Comparison of ENCODE assay signal across 20 mouse cellular contexts in genomic region chr4:129447360-129447759, GRCm38 (mm10). TPM values are rescaled to one million over a fixed set of nuclear protein-coding genes. Genes with fewer than 3 reads are reported as not detected.
"Had no signal": no experiment of that assay in that cellular context is flagged by ENCODE, and none has a peak within 500 bp of the region (broad histone marks: within the 10 kb centered on the region; RNA-seq: fewer than 3 reads in every experiment).

No protein-coding gene starts in this region.

- H3K9me3 ChIP-seq: limb, embryonic 12.5 days; liver, embryonic 13.5 days; midbrain, embryonic 10.5 days; neural tube, embryonic 15.5 days had no signal

- H3K4me1 ChIP-seq: midbrain, embryonic 10.5 days; neural tube, embryonic 15.5 days had no signal

- DNase-seq: kidney, postnatal 10 days; kidney, postnatal 4 days; liver; liver, embryonic 13.5 days; lung, adult 2 months; lung, postnatal 36 days; midbrain, embryonic 14.5 days; right cerebral cortex, adult 18-20 months; thymus, postnatal 36 days had no signal

- H3K9ac ChIP-seq: limb, embryonic 12.5 days; liver, embryonic 13.5 days; neural tube, embryonic 15.5 days had no signal

- H3K4me3 ChIP-seq: layer of hippocampus, adult 2 months; limb, embryonic 12.5 days; liver, embryonic 13.5 days; midbrain, embryonic 10.5 days; myocyte; neural tube, embryonic 15.5 days had no signal

- H3K27ac ChIP-seq: layer of hippocampus, adult 2 months; liver, embryonic 13.5 days; midbrain, embryonic 10.5 days; neural tube, embryonic 15.5 days had no signal

- H3K36me3 ChIP-seq: limb, embryonic 12.5 days; liver, embryonic 13.5 days; midbrain, embryonic 10.5 days; neural tube, embryonic 15.5 days had no signal

- H3K4me2 ChIP-seq: limb, embryonic 12.5 days; liver, embryonic 13.5 days; neural tube, embryonic 15.5 days had no signal

RNA-seq across cellular contexts. Expression of gene Zbtb8b, which starts 6.7 kb away (rescaled TPM):
- total RNA-seq: megakaryocyte progenitor cell, adult 5-6 weeks had no signal

RNA-seq across cellular contexts. Expression of gene Tssk3, which starts 43.5 kb away (rescaled TPM):
- total RNA-seq: megakaryocyte progenitor cell, adult 5-6 weeks had no signal
- polyA plus RNA-seq: kidney, embryonic 14.5 days; limb, embryonic 12.5 days; midbrain, embryonic 10.5 days; myocyte; neural tube, embryonic 11.5 days; stomach, embryonic 14.5 days; thymus, postnatal 0 days had no signal

RNA-seq across cellular contexts. Expression of gene Fam229a, which starts 43.6 kb away (rescaled TPM):
- total RNA-seq: layer of hippocampus, adult 2 months; left cerebral cortex, postnatal 36 days; megakaryocyte progenitor cell, adult 5-6 weeks had no signal
- polyA plus RNA-seq: kidney, embryonic 14.5 days; limb, embryonic 12.5 days; midbrain, embryonic 10.5 days; midbrain, embryonic 14.5 days; neural tube, embryonic 11.5 days; stomach, embryonic 14.5 days had no signal
